Mouse (Mus musculus): Measurements from ENCODE around the gene Ctdnep1. TPM values are rescaled to one million over a fixed set of nuclear protein-coding genes. Genes with fewer than 3 reads are reported as not detected.

Ctdnep1 gene
- polyA plus RNA-seq, 1 experiment from 2014 or later: 30.9 TPM

GRCm38 (mm10) chr11:69968793-69969192 is 12.2 kb upstream of the Ctdnep1 start:
- Histone ChIP-seq H3K9ac (no peak overlapping the region), H3K36me3 (peaks cover 55% of the 10 kb centered on the region), H3K4me1 (peaks cover 18% of the 10 kb centered on the region), H3K4me2 (no peak overlapping the region), H3K27me3 (peaks cover 46% of the 10 kb centered on the region), H3K4me3 (no peak overlapping the region), H3K9me3 (no peaks in the 10 kb centered on the region), H3K27ac (no peak overlapping the region)
- 89% methylated on average over 4 of the region's 4 CpGs for WGBS
- ATAC-seq (ENCODE audit: insufficient number of reproducible peaks, insufficient read depth, low FRiP score, low TSS enrichment, low read depth): no peak

DNA sequence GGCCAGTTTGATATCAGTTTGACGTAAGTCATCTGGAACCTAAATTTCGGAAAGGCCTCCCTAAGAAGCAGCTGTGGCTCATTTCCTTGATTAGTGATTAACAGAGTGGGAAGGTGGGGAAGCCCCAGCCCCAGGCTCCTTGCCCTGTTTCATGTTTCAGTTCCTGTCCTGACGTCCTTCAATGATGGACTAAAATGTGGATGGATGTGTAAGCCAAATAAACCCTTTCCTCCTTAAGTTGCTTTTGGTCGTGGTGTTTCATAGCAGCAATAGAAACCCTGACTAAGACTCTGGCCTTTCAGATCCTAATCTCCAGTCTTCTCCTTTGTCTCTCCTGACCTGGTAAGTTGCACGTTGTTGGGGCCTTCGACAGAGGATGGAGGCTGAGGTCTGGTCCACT is 10.7 kb upstream of the Ctdnep1 start:
- Histone ChIP-seq H3K9ac (no peak overlapping the region), H3K27ac (no peak overlapping the region)

GRCm38 (mm10) chr11:69970775-69971174 is 10.2 kb upstream of the Ctdnep1 start:
- WGBS: 88% methylated on average over 3 of the region's 3 CpGs
- Histone ChIP-seq H3K27me3 (peaks cover 26% of the 10 kb centered on the region), H3K4me1 (peaks cover 12% of the 10 kb centered on the region), H3K4me2 (no peak overlapping the region), H3K9me3 (no peaks in the 10 kb centered on the region), H3K27ac (no peak overlapping the region), H3K36me3 (peaks cover 75% of the 10 kb centered on the region), H3K9ac (no peak overlapping the region), H3K4me3 (no peak overlapping the region)
- no peak for ATAC-seq (ENCODE audit: insufficient number of reproducible peaks, insufficient read depth, low FRiP score, low TSS enrichment, low read depth)

More for the DNA sequence above, 10.7 kb upstream of the Ctdnep1 start:
- no peak overlapping the region for H3K4me3 ChIP-seq
- peaks cover 15% of the 10 kb centered on the region for H3K4me1 ChIP-seq
- no peaks in the 10 kb centered on the region for H3K9me3 ChIP-seq
- no peak for ATAC-seq (ENCODE audit: insufficient number of reproducible peaks, insufficient read depth, low FRiP score, low TSS enrichment, low read depth)
- peaks cover 69% of the 10 kb centered on the region for H3K36me3 ChIP-seq
- 64% methylated on average over 6 of the region's 6 CpGs for WGBS
- H3K27me3 ChIP-seq: peaks cover 32% of the 10 kb centered on the region
- no peak overlapping the region for H3K4me2 ChIP-seq

DNA sequence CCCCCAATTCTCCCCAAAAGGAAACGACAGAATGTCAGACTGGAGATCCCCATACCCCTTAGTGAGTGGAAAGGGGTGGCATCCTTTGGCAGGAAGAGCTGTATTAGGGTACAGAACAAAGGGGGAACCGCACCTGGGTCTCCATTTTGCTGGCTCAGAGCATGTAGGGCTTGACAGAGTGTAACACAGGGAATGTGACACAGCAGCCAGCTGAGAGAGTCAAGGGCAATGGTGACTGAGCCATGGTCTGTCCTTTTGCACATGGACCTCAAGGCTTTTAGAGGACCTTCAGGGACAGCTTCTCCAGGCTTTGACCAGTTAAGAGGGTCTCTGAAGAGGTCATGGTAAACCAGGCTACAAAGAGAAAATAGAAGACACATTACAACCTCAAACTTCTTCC is 6.0 kb upstream of the Ctdnep1 start:
- Histone ChIP-seq H3K9ac (no peak overlapping the region), H3K4me3 (no peak overlapping the region), H3K4me1 (peaks cover 9% of the 10 kb centered on the region), H3K27me3 (no peaks in the 10 kb centered on the region), H3K36me3 (peaks cover 80% of the 10 kb centered on the region), H3K9me3 (no peaks in the 10 kb centered on the region), H3K27ac (no peak overlapping the region), H3K4me2 (no peak overlapping the region)
- 91% methylated on average over 2 of the region's 2 CpGs for WGBS
- no peak for ATAC-seq (ENCODE audit: insufficient number of reproducible peaks, insufficient read depth, low FRiP score, low TSS enrichment, low read depth)

DNA sequence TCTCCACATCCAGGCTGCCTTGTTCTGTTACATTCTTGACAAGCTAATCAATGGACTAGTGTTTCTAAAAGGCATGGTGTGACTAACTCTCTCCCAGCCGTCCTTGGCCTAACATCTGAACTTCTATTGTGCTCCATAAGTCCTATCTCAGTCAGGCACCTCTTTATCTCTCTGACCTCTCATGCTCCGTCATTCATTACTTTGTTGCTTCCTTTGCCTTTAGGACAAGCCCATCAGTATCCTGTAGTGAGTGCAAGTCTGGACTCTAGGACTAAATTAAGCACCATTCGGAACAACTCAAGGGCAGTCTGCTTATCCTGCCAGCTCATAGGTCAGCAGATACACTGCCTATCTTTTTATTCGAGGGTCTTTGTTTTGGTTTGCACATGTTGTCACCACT is 4.7 kb upstream of the Ctdnep1 start:
- no peak overlapping the region for H3K4me2 ChIP-seq
- no peak overlapping the region for H3K4me3 ChIP-seq
- H3K27me3 ChIP-seq: no peaks in the 10 kb centered on the region
- no peak overlapping the region for H3K9ac ChIP-seq
- peaks cover 70% of the 10 kb centered on the region for H3K36me3 ChIP-seq
- 83% methylated on average over 4 of the region's 4 CpGs for WGBS
- H3K4me1 ChIP-seq: peaks cover 9% of the 10 kb centered on the region
- no peak overlapping the region for H3K27ac ChIP-seq
- no peak for ATAC-seq (ENCODE audit: insufficient number of reproducible peaks, insufficient read depth, low FRiP score, low TSS enrichment, low read depth)
- H3K9me3 ChIP-seq: no peaks in the 10 kb centered on the region

GRCm38 (mm10) chr11:69979827-69980195 is 1.1 kb upstream of the Ctdnep1 start:
- Histone ChIP-seq H3K4me2 (peak overlapping the region; percentile 91), H3K36me3 (peaks cover 50% of the 10 kb centered on the region), H3K27me3 (no peaks in the 10 kb centered on the region), H3K4me1 (peaks cover 29% of the 10 kb centered on the region), H3K27ac (peak overlapping the region; percentile 99), H3K9me3 (no peaks in the 10 kb centered on the region), H3K9ac (peak overlapping the region; percentile 99), H3K4me3 (peak overlapping the region; percentile 99)
- 3% methylated on average over 16 of the region's 16 CpGs for WGBS
- ATAC-seq (ENCODE audit: insufficient number of reproducible peaks, insufficient read depth, low FRiP score, low TSS enrichment, low read depth): no peak

- peaks cover 29% of the 10 kb centered on the region for H3K4me1 ChIP-seq
- peaks cover 50% of the 10 kb centered on the region for H3K36me3 ChIP-seq
- H3K4me2 ChIP-seq: peak overlapping the region; percentile 91
- no peaks in the 10 kb centered on the region for H3K27me3 ChIP-seq
- peak overlapping the region; percentile 99 for H3K4me3 ChIP-seq
- no peaks in the 10 kb centered on the region for H3K9me3 ChIP-seq
- WGBS: under 1% methylated on average over 51 of the region's 60 CpGs
- H3K27ac ChIP-seq: peak overlapping the region; percentile 99
- ATAC-seq (ENCODE audit: insufficient number of reproducible peaks, insufficient read depth, low FRiP score, low TSS enrichment, low read depth): peak; percentile 92
- H3K9ac ChIP-seq: peak overlapping the region; percentile 99
These were observed 488 bp upstream of the Ctdnep1 start for GRCm38 (mm10) chr11:69980196-69981140.

- peaks cover 29% of the 10 kb centered on the region for H3K4me1 ChIP-seq
- H3K27ac ChIP-seq: peak within 1 kb of the TSS; percentile 99
- H3K9ac ChIP-seq: peak within 1 kb of the TSS; percentile 99
- H3K4me3 ChIP-seq: peak within 1 kb of the TSS; percentile 99
- WGBS: 62% methylated on average over 8 of the region's 8 CpGs
- no peaks in the 10 kb centered on the region for H3K9me3 ChIP-seq
- peak within 1 kb of the TSS; percentile 91 for H3K4me2 ChIP-seq
- H3K36me3 ChIP-seq: peaks cover 49% of the 10 kb centered on the region
- no peak for ATAC-seq (ENCODE audit: insufficient number of reproducible peaks, insufficient read depth, low FRiP score, low TSS enrichment, low read depth)
- H3K27me3 ChIP-seq: no peaks in the 10 kb centered on the region
These were observed 1.3 kb downstream of the Ctdnep1 start, which contains the start of gene Elp5 for GRCm38 (mm10) chr11:69982225-69982624. Gene Elp5 (minus strand): TSS chr11:69982517.

DNA sequence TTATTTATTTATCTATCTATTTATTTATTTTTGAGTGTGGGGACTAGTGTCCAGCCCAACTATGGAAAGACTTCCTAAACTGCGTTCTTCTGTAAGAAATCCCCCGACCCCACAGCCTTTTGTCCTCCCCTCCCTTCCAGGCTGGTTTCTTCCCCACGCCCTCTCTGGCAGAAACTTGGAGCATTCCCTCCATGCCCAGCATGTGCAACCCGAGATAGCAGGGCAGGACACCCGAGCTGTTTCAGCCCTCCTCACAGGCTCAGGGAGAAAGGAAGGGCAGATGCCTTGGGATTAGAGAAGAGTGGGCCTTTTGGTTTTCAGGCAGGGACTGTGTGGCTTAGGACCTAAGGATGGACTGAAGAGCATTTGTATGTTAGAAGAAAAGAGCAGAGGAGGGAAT is 1.9 kb downstream of the Ctdnep1 start:
- Histone ChIP-seq H3K4me1 (peaks cover 29% of the 10 kb centered on the region), H3K9ac (peak overlapping the region; percentile 99), H3K9me3 (no peaks in the 10 kb centered on the region), H3K36me3 (peaks cover 51% of the 10 kb centered on the region), H3K4me3 (peak overlapping the region; percentile 99), H3K27ac (peak overlapping the region; percentile 99; the same call in 1 of the 2 replicates), H3K27me3 (no peaks in the 10 kb centered on the region), H3K4me2 (peak overlapping the region; percentile 91)
- WGBS: 24% methylated on average over 5 of the region's 5 CpGs
- ATAC-seq (ENCODE audit: insufficient number of reproducible peaks, insufficient read depth, low FRiP score, low TSS enrichment, low read depth): no peak

- peaks cover 29% of the 10 kb centered on the region for H3K4me1 ChIP-seq
- WGBS: 81% methylated on average over 4 of the region's 4 CpGs
- peak overlapping the region; percentile 99 for H3K4me3 ChIP-seq
- no peak for ATAC-seq (ENCODE audit: insufficient number of reproducible peaks, insufficient read depth, low FRiP score, low TSS enrichment, low read depth)
- H3K27me3 ChIP-seq: no peaks in the 10 kb centered on the region
- H3K36me3 ChIP-seq: peaks cover 52% of the 10 kb centered on the region
- H3K4me2 ChIP-seq: peak overlapping the region; percentile 91
- no peaks in the 10 kb centered on the region for H3K9me3 ChIP-seq
- peak overlapping the region; percentile 99 for H3K9ac ChIP-seq
- H3K27ac ChIP-seq: peak overlapping the region; percentile 99; the same call in 1 of the 2 replicates
These were observed 2.4 kb downstream of the Ctdnep1 start for GRCm38 (mm10) chr11:69983377-69983776.

- 90% methylated on average over 8 of the region's 8 CpGs for WGBS
- Histone ChIP-seq H3K27me3 (no peaks in the 10 kb centered on the region), H3K9ac (no peak overlapping the region), H3K4me2 (no peak overlapping the region), H3K4me3 (no peak overlapping the region), H3K9me3 (no peaks in the 10 kb centered on the region), H3K27ac (no peak overlapping the region), H3K4me1 (peaks cover 24% of the 10 kb centered on the region), H3K36me3 (peaks cover 59% of the 10 kb centered on the region)
- no peak for ATAC-seq (ENCODE audit: insufficient number of reproducible peaks, insufficient read depth, low FRiP score, low TSS enrichment, low read depth)
These were observed 3.5 kb downstream of the Ctdnep1 start for GRCm38 (mm10) chr11:69984431-69984830.

DNA sequence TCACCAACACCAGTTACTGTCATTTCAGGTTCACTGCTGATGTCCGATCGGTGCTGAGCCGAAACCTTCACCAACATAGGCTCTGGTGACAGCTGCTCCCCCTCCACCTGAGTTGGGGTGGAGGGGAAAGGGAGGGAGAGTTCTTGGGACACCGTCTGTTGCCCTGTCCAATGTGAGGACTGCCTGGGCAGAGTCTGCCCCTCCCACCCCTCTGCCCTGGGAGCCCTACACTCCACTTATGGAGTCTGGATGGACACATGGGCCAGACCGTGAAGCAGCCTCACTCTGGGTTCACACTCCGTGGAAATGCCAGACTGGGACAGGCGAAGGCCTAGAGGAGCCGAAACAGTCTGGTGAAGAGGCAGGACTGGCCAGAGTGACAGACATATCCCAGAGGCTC is 9.0 kb downstream of the Ctdnep1 start:
- no peak for ATAC-seq (ENCODE audit: insufficient number of reproducible peaks, insufficient read depth, low FRiP score, low TSS enrichment, low read depth)
- Histone ChIP-seq H3K4me3 (no peak overlapping the region), H3K27me3 (no peaks in the 10 kb centered on the region), H3K4me1 (peaks cover 24% of the 10 kb centered on the region), H3K9me3 (no peaks in the 10 kb centered on the region), H3K9ac (no peak overlapping the region), H3K4me2 (no peak overlapping the region), H3K36me3 (peaks cover 68% of the 10 kb centered on the region), H3K27ac (peak overlapping the region; percentile 94; the same call in 1 of the 2 replicates)
- 93% methylated on average over 8 of the region's 8 CpGs for WGBS

Data from embryonic facial prominence, embryonic 13.5 days (tissue).